Mouse (Mus musculus) thymus, adult 2 months (tissue): Measurements from ENCODE around the gene Rerg. TPM values are rescaled to one million over a fixed set of nuclear protein-coding genes. Genes with fewer than 3 reads are reported as not detected.

Experiments used
- DNase-seq: peaks from one replicate; pipeline ENCODE4 v3.0.0; 2021
- H3K27ac ChIP-seq: fragments of 200-500 bp; 2 replicates; pipeline ENCODE4 v1.5.1; 2012; ENCODE audit warnings: low read length, control low read depth; ENCODE audit not compliant: control insufficient read depth, insufficient read depth
- H3K27me3 ChIP-seq: fragments of 200-500 bp; 2 replicates; pipeline ENCODE4 v1.6.1; 2012; ENCODE audit warnings: mild to moderate bottlenecking, low read length, moderate library complexity, mixed read lengths; ENCODE audit not compliant: control insufficient read depth, insufficient read depth
- H3K36me3 ChIP-seq: fragments of 200-500 bp; 2 replicates; pipeline ENCODE4 v1.6.1; 2012; ENCODE audit warnings: mild to moderate bottlenecking, low read length, moderate library complexity; ENCODE audit not compliant: control insufficient read depth, insufficient read depth
- H3K4me1 ChIP-seq: fragments of 200-500 bp; replicated peaks from 2 replicates; pipeline ENCODE4 v1.6.1; 2012; ENCODE audit warnings: low read length; ENCODE audit not compliant: control insufficient read depth, insufficient read depth
- H3K4me3 ChIP-seq: fragments of 200-500 bp; 2 replicates; pipeline ENCODE4 v1.5.1; 2012; ENCODE audit warnings: mild to moderate bottlenecking, low read length, control low read depth, moderate library complexity; ENCODE audit not compliant: control insufficient read depth, insufficient read depth
- CTCF ChIP-seq: fragments of 200-500 bp; IDR thresholded peaks from 2 replicates; pipeline ENCODE4 v1.5.1; 2012; ENCODE audit warnings: mild to moderate bottlenecking, control low read depth, low read length, moderate library complexity, borderline replicate concordance; ENCODE audit not compliant: control insufficient read depth, poor library complexity, insufficient read depth; ENCODE audit errors: extremely low read depth
- POLR2A ChIP-seq: fragments of 200-500 bp; IDR thresholded peaks from 2 replicates; pipeline ENCODE4 v1.6.1; 2012; ENCODE audit warnings: mild to moderate bottlenecking, low read length, control low read depth, moderate library complexity; ENCODE audit not compliant: control insufficient read depth, poor library complexity, insufficient read depth; ENCODE audit errors: extremely low read depth
- WGBS: fragments of 180-500 bp; shearing (Covaris S2); methylation state at CpG from one replicate; pipeline ENCODE4 v1.1.7; 2018; 5-methylcytosine and 5-hydroxymethylcytosine counted together
- polyA plus RNA-seq: library from polyadenylated mRNA; depleted of rRNA; stranded (reverse); fragments of >200 nt; gene quantifications from 2 replicates; pipeline ENCODE4 v1.2.3, GENCODE M21; 2012

Rerg gene
- polyA plus RNA-seq, 1 experiment, result 0.49 TPM

DNA sequence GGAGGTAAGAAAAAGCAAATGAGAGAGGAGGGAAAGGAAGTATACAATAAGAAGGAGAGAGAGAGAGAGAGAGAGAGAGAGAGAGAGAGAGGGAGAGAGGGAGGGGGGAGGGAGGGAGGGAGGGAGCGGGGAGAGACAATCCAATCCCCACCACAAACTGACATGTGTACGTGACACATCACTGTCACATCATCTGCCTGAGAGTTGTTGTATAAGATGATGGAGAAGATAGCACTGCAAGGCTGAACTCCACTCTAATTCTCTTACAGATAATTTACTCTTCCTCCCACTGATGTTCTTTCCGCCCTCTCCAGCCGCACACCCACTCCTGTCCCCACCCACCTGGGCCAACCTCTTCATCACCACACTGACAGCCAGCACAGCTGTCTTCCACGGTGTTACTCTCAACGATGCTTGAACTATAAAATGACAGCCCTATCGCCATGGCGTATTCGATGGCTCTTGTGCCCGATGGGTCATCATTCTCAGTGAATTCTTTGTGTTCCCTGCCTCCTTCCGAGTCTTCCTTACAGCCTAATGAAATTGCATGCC lies 18.2 kb upstream of the Rerg start:
- no peak overlapping the region for H3K27ac ChIP-seq
- peaks cover 4% of the 10 kb centered on the region; the same call in 1 of the 2 replicates for H3K4me1 ChIP-seq
- DNase-seq, result no peak
- TF ChIP-seq POLR2A (no peak), CTCF (no peak)
- H3K4me3 ChIP-seq, result no peak overlapping the region
- H3K27me3 ChIP-seq, result no peaks in the 10 kb centered on the region
- H3K36me3 ChIP-seq, result no peaks in the 10 kb centered on the region
- 56% methylated on average over 11 of the region's 11 CpGs for WGBS

DNA sequence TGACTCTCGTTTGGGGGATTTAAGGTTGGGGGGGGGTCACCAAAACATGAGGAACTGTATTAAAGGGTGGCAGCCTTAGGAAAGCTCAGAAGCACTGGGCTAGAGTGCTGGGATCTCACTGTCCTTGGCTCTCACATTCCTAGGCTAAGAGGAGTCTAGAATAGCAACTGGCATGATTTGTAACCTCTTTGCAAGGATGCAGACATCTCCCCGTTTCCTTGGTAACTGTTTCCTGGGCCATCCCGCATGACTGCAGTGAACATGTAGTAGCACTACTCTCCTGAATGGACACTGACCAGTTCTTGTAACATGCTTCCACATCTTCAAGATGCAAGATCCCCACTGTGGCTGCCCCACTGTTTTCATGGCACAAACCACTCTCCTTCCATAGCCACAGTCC lies 17.1 kb upstream of the Rerg start:
- H3K36me3 ChIP-seq, result no peaks in the 10 kb centered on the region
- no peaks in the 10 kb centered on the region for H3K4me1 ChIP-seq
- WGBS, result 82% methylated on average over 3 of the region's 3 CpGs
- no peak overlapping the region for H3K27ac ChIP-seq
- no peak overlapping the region for H3K4me3 ChIP-seq
- no peak for DNase-seq
- no peaks in the 10 kb centered on the region for H3K27me3 ChIP-seq
- TF ChIP-seq POLR2A (no peak), CTCF (no peak)

DNA sequence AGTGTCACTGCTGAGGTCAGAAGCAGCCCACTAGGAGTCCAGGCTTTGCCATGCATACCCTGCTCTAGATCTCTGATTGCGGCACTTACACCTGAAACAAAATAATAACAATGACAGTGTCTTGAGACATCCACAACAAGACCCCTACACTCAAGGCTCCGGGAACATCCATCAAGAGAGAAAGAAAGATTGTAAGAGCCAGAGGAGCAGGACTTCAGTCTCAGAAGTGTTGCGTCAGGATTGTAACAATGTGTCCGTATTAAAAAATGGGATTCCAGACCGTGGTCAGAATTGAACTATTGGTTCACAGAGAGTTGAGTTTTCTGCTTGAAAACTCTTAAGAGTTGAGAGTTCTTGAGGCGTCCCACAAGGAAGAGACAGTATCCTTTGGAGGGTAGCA lies 10.3 kb upstream of the Rerg start:
- DNase-seq, result no peak
- Histone ChIP-seq H3K36me3 (no peaks in the 10 kb centered on the region), H3K4me1 (no peaks in the 10 kb centered on the region; the same call in 1 of the 2 replicates), H3K27ac (no peak overlapping the region), H3K27me3 (no peaks in the 10 kb centered on the region), H3K4me3 (no peak overlapping the region)
- TF ChIP-seq CTCF (no peak), POLR2A (no peak)
- 88% methylated on average over 6 of the region's 6 CpGs for WGBS

DNA sequence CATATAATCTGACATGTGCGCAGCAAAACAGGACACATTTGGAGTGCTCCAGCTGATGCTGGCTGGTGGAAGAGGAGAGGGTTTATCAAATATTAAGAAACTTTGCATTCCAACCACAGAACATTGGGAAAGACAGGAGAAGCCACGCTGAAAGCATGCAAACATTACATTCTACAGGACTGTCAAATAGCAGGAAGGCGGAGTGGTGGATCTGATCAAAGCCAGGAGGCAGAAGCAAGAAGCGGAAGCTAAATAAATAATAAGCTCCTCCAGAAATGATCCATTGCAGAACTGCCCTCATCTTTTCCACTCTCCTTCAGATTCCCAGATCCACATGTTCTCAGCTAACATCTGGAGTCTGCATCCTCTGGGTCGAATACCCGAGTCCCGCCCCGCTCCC lies 9.8 kb upstream of the Rerg start:
- no peaks in the 10 kb centered on the region for H3K36me3 ChIP-seq
- WGBS, result 78% methylated on average over 8 of the region's 8 CpGs
- TF ChIP-seq POLR2A (no peak), CTCF (no peak)
- no peaks in the 10 kb centered on the region for H3K27me3 ChIP-seq
- H3K27ac ChIP-seq, result no peak overlapping the region
- no peak for DNase-seq
- no peaks in the 10 kb centered on the region; the same call in 1 of the 2 replicates for H3K4me1 ChIP-seq
- H3K4me3 ChIP-seq, result no peak overlapping the region

DNA sequence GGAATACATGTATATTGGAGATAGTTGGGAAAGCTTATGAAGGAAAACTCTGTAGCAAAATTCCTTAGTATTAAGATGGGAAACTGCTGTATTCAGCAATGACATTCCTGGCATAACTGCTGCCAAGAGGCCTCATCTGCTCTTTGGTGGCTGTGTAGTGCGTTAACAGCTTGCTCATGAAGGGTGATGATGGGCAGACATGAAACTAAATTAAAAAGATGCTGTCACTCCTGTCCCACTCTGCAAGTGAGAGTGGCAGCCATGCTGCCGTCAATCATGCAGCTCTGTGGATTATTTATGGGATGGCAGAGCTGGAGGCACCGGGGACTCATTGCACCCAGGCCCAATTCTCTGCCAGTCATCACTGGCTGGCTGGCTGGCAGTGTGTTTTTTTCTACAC lies 8.7 kb upstream of the Rerg start:
- no peak for TF ChIP-seq POLR2A
- TF ChIP-seq CTCF, result no peak
- no peaks in the 10 kb centered on the region for H3K36me3 ChIP-seq
- DNase-seq, result no peak
- H3K27me3 ChIP-seq, result no peaks in the 10 kb centered on the region
- H3K27ac ChIP-seq, result no peak overlapping the region
- H3K4me1 ChIP-seq, result no peaks in the 10 kb centered on the region; the same call in 1 of the 2 replicates
- H3K4me3 ChIP-seq, result no peak overlapping the region
- WGBS, result 86% methylated on average over 3 of the region's 3 CpGs

DNA sequence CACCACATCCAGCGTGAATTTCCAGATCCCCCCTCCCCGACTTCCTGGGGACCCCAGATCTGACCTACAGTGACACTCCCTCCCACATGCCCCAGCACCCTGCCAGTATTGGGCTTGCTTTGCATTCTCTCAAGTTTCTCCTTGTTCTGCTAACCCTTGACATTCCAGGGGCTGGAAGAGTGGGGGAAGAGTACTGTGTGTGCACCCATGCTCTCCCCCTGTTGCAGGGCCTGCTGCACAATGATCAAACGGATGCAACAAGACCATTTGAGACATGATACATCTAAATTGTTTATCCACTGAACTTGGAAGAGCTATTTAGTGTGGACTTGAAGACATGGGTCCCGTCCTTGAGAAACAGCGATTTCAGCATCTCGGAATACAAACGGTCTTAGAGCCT lies 349 bp upstream of the Rerg start:
- H3K4me3 ChIP-seq, result no peak overlapping the region
- TF ChIP-seq POLR2A (no peak), CTCF (no peak)
- no peaks in the 10 kb centered on the region for H3K36me3 ChIP-seq
- H3K27ac ChIP-seq, result no peak overlapping the region
- DNase-seq, result no peak
- H3K4me1 ChIP-seq, result no peaks in the 10 kb centered on the region
- 85% methylated on average over 7 of the region's 7 CpGs for whole genome bisulfite sequencing
- H3K27me3 ChIP-seq, result no peaks in the 10 kb centered on the region; the same call in 1 of the 2 replicates
